Mouse (Mus musculus) kidney, postnatal 0 days (tissue): ENCODE data around the gene Capzb. TPM values are rescaled to one million over a fixed set of nuclear protein-coding genes. Genes with fewer than 3 reads are reported as not detected.

Source experiments
- ATAC-seq: fragments of 200-750 bp; cut with Nextera tagmentation; replicated peaks from 2 replicates; pipeline ENCODE4 v1.8.0; 2017; ENCODE audit warnings: low read depth, moderate number of reproducible peaks, moderate TSS enrichment, moderate library complexity; ENCODE audit not compliant: low FRiP score
- DNase-seq: peaks from one replicate; pipeline ENCODE4 v3.0.0-alpha.2; 2016; ENCODE audit warnings: low spot score
- H3K27ac ChIP-seq: fragments of 300-500 bp; sonication (generic); 2 replicates; pipeline ENCODE4 v1.5.1; 2014; ENCODE audit warnings: mild to moderate bottlenecking
- H3K27me3 ChIP-seq: fragments of 300-500 bp; sonication (generic); 2 replicates; pipeline ENCODE4 v1.6.1; 2014; ENCODE audit warnings: low read length, mixed read lengths; ENCODE audit not compliant: insufficient read depth
- H3K36me3 ChIP-seq: fragments of 300-500 bp; sonication (generic); 2 replicates; pipeline ENCODE4 v1.6.1; 2014; ENCODE audit warnings: low read length, mixed read lengths; ENCODE audit not compliant: insufficient read depth
- H3K4me1 ChIP-seq: fragments of 300-500 bp; sonication (generic); replicated peaks from 2 replicates; pipeline ENCODE4 v1.6.1; 2014; ENCODE audit warnings: antibody characterized with exemption, low read length, mixed read lengths; ENCODE audit not compliant: insufficient read depth
- H3K4me2 ChIP-seq: fragments of 300-500 bp; sonication (generic); 2 replicates; pipeline ENCODE4 v1.6.1; 2014; ENCODE audit warnings: mild to moderate bottlenecking, low read length, moderate library complexity, mixed read lengths
- H3K4me3 ChIP-seq: fragments of 300-500 bp; sonication (generic); replicated peaks from 2 replicates; pipeline ENCODE4 v1.5.1; 2014; ENCODE audit warnings: low read depth, low read length
- H3K9ac ChIP-seq: fragments of 300-500 bp; sonication (generic); 2 replicates; pipeline ENCODE4 v1.6.1; 2014; ENCODE audit warnings: low read depth, low read length
- H3K9me3 ChIP-seq: fragments of 300-500 bp; sonication (generic); replicated peaks from 2 replicates; pipeline ENCODE4 v1.6.1; 2016; ENCODE audit warnings: low read length, inconsistent platforms, mixed read lengths
- CTCF ChIP-seq: IDR thresholded peaks from 2 replicates; pipeline ENCODE4 v1.5.1; 2016; ENCODE audit warnings: antibody characterized with exemption, low read depth, mild to moderate bottlenecking, moderate library complexity
- WGBS: fragments of 180-500 bp; shearing (Covaris S2); extraction: QIAGEN DNeasy Blood & Tissue Kit; methylation state at CpG from one replicate; pipeline ENCODE4 v1.1.7; 2014; 5-methylcytosine and 5-hydroxymethylcytosine counted together
- polyA plus RNA-seq: library from polyadenylated mRNA; unstranded; fragments of >200 nt; fragmentation: Nextera tagmentation; extraction: Ambion mirVana; gene quantifications from 2 replicates; pipeline ENCODE4 v1.2.1, GENCODE M21; 2015

Gene Capzb
- polyA plus RNA-seq, 1 experiment from 2014 or later, result 304 TPM

DNA sequence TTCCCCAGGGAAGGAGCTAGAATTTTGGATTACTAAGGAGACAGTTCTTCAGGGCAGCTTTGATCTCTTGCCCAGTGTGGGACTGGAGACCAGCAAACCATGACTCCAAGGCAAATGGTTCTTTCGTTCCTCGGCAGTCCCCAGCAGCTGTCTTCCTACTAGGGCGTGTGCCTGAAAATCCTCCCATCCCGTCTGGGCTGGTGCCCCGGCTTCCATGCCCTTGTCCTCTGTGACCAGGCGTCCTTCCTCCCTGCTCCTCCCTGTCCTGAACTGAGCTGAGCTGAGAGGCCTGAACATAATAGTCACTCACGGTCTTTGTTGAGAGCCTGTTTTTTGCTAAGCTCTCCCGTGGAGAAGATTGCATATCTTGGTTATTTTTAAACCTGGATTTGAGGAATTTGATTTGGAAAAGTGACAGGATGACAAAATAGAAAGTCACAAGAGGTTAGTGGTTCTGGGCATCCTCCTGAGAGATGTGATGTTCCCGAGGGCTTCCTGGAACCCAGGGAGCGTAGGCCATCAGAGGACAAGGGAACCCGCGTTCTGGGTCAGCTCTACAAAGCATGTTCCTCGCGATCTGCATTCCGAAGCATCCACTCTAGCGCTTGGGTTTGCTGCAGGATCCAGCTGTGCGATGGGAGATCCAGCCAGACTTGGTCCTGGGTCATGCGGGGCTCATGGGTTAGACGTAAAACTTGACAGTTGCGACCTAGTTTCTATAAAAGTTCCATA lies 38.0 kb upstream of the Capzb start:
- H3K4me1 ChIP-seq, result no peaks in the 10 kb centered on the region
- H3K4me3 ChIP-seq, result no peak overlapping the region
- no peaks in the 10 kb centered on the region for H3K36me3 ChIP-seq
- TF ChIP-seq CTCF, result no peak
- no peak overlapping the region for H3K4me2 ChIP-seq
- no peak overlapping the region for H3K27ac ChIP-seq
- DNase-seq, result no peak
- no peak for ATAC-seq
- no peaks in the 10 kb centered on the region for H3K9me3 ChIP-seq
- 65% methylated on average over 20 of the region's 20 CpGs for WGBS
- no peaks in the 10 kb centered on the region for H3K27me3 ChIP-seq
- H3K9ac ChIP-seq, result no peak overlapping the region

DNA sequence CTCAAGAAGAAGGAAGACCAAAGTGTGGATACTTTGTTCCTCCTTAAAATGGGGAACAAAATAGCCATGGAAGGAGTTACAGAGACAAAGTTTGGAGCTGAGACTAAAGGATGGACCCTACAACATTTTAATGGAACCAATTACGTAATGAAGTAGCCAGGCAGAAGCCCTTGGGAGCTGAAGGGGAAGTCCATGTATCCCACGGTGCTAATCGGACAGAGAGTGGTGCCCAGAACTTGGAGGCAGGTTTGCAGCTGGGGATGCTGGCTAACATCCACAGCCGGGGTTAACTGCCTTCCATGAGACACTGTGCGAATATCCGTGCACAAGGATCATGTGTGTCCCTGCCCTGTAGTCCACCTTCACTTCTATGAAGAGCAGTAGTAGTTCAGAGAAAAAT lies 36.2 kb upstream of the Capzb start:
- DNase-seq (no peak), ATAC-seq (no peak)
- Histone ChIP-seq H3K4me1 (no peaks in the 10 kb centered on the region), H3K9ac (no peak overlapping the region), H3K4me3 (no peak overlapping the region), H3K27ac (no peak overlapping the region), H3K4me2 (no peak overlapping the region), H3K9me3 (no peaks in the 10 kb centered on the region), H3K36me3 (no peaks in the 10 kb centered on the region), H3K27me3 (no peaks in the 10 kb centered on the region)
- WGBS, result 85% methylated on average over 6 of the region's 6 CpGs
- TF ChIP-seq CTCF, result no peak

DNA sequence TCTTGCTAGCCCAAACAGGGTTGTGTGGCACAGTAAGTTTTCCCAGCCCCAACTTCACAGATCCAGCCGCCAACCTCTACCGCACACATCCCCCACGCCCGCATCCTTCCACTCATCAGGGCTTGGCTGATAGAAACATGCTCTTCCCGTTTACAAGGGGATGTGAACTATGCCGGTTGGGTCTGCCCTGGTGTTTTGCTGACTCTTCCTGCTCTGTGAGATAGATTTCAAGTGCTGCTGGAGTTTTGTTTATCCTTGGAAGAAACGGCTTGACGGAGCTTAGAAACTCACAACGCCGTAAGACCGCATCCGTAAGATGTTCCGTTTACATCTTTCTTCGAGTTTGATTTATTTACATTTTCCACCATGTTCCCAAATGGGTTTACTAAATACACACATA lies 34.3 kb upstream of the Capzb start:
- TF ChIP-seq CTCF, result no peak
- H3K27me3 ChIP-seq, result no peaks in the 10 kb centered on the region
- H3K4me2 ChIP-seq, result no peak overlapping the region
- no peak for DNase-seq
- no peaks in the 10 kb centered on the region for H3K9me3 ChIP-seq
- no peak overlapping the region for H3K9ac ChIP-seq
- 69% methylated on average over 14 of the region's 14 CpGs for WGBS
- no peak overlapping the region for H3K27ac ChIP-seq
- ATAC-seq, result no peak
- no peaks in the 10 kb centered on the region for H3K36me3 ChIP-seq
- H3K4me3 ChIP-seq, result no peak overlapping the region
- H3K4me1 ChIP-seq, result no peaks in the 10 kb centered on the region

DNA sequence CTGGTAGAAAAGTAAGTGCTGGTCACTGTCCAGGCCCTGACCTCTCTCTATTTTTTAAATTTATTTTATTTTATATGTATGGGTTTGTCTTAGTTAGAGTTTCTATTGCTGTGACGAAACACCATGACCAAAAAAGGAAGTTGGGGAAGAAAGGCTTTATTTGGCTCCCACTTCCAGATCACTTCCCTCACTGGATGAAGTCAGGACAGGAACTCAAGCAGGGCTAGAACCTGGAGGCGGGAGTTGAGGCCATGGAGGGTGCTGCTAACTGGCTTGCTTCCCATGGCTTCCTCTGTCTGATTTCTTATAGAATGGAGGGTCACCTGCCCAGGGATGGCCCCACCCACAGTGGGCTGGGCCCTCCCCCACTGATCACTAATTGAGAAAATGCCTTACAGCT lies 31.6 kb upstream of the Capzb start:
- Histone ChIP-seq H3K36me3 (no peaks in the 10 kb centered on the region), H3K4me3 (no peak overlapping the region), H3K9ac (no peak overlapping the region), H3K4me2 (no peak overlapping the region), H3K27ac (no peak overlapping the region), H3K9me3 (no peaks in the 10 kb centered on the region), H3K4me1 (no peaks in the 10 kb centered on the region), H3K27me3 (no peaks in the 10 kb centered on the region)
- no peak for ATAC-seq
- DNase-seq, result no peak
- 71% methylated on average over 2 of the region's 2 CpGs for WGBS
- TF ChIP-seq CTCF, result no peak

DNA sequence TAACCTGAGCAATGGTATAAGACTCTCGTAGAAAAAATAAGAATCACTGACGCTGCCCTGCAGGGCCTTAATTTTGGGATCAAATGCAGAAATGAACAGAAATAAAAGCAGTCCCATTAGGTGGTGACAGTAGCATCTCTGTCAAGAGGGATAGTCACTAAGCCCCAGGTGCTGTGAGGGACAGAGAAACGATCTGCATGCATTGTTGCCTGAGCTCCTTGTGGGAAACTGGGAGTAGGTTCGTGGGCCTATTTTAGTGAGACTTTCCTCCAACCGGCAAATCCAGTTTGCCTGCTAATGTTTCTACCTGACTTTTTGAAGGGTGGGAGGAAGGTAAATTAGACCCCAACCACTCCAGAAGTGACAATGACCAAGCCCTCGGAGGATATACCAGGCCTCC lies 28.6 kb upstream of the Capzb start:
- 86% methylated on average over 6 of the region's 6 CpGs for WGBS
- H3K9ac ChIP-seq, result no peak overlapping the region
- TF ChIP-seq CTCF, result no peak
- H3K4me2 ChIP-seq, result no peak overlapping the region
- ATAC-seq (no peak), DNase-seq (no peak)
- no peaks in the 10 kb centered on the region for H3K27me3 ChIP-seq
- no peaks in the 10 kb centered on the region for H3K4me1 ChIP-seq
- H3K9me3 ChIP-seq, result no peaks in the 10 kb centered on the region
- H3K4me3 ChIP-seq, result no peak overlapping the region
- H3K27ac ChIP-seq, result no peak overlapping the region
- no peaks in the 10 kb centered on the region for H3K36me3 ChIP-seq

DNA sequence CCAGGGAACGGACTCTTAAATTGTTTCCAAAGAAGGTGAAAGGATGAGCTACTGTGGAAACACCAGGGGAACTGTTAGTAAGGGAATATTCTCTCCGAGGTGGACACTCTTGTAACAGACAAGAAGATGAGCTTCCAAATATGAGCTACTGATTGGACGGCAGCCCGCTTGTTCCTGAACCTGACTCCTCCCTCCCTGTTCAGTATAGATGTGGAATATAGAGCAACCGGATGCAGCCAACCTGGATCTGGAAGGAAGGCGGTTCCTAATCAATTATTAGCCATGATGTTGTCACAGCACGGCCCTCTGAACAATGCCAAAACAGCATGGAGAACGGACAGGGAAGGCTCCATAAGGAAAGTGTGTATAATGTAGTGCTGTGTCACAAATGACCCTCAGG lies 27.4 kb upstream of the Capzb start:
- WGBS, result 67% methylated on average over 8 of the region's 8 CpGs
- Histone ChIP-seq H3K4me3 (no peak overlapping the region), H3K36me3 (no peaks in the 10 kb centered on the region), H3K4me1 (no peaks in the 10 kb centered on the region), H3K27ac (no peak overlapping the region), H3K4me2 (no peak overlapping the region), H3K9ac (no peak overlapping the region), H3K27me3 (no peaks in the 10 kb centered on the region), H3K9me3 (no peaks in the 10 kb centered on the region)
- ATAC-seq (no peak), DNase-seq (no peak)
- no peak for TF ChIP-seq CTCF

DNA sequence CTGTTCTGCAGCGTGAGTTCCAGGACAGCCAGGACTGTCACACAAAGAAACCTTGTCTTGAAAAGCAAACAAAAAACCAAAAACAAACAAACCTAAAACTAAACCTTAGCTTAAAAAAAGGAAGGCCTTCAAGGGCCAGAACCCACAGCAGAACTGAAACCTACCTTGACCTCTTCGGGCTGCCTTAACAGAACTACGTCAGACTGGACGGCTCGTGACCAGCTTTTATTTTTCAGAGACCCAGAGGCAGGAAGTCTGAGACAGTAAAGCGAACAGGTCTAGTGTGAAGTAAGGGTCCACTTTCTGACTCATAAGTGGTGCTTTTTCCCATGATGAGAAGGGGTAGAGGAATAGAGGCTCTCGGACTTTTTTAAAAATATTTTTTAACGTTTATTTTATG lies 26.5 kb upstream of the Capzb start:
- H3K4me1 ChIP-seq, result no peaks in the 10 kb centered on the region
- H3K27me3 ChIP-seq, result no peaks in the 10 kb centered on the region
- no peak overlapping the region for H3K27ac ChIP-seq
- H3K4me2 ChIP-seq, result no peak overlapping the region
- DNase-seq, result no peak
- H3K9me3 ChIP-seq, result no peaks in the 10 kb centered on the region
- whole genome bisulfite sequencing, result 74% methylated on average over 8 of the region's 8 CpGs
- ATAC-seq, result no peak
- TF ChIP-seq CTCF, result no peak
- H3K36me3 ChIP-seq, result no peaks in the 10 kb centered on the region
- H3K4me3 ChIP-seq, result no peak overlapping the region
- no peak overlapping the region for H3K9ac ChIP-seq
